Mouse (Mus musculus) heart, adult 2 months (tissue): ENCODE results near the gene Srsf1.

ENCODE experiments used
- CTCF ChIP-seq: fragments of 200-600 bp; IDR thresholded peaks from 2 replicates; pipeline ENCODE4 v1.8.1; 2022; ENCODE audit warnings: antibody characterized with exemption, mild to moderate bottlenecking, moderate library complexity
- POLR2A ChIP-seq: fragments of 200-500 bp; IDR thresholded peaks from 2 replicates; pipeline ENCODE4 v1.6.1; 2011; ENCODE audit warnings: mild to moderate bottlenecking, low read depth, low read length, control low read depth; ENCODE audit not compliant: insufficient read depth

- TF ChIP-seq POLR2A, result no peak
- no peak for TF ChIP-seq CTCF
Measured at GRCm38 (mm10) chr11:88100170-88100569, 53.0 kb downstream of the Srsf1 start.
